Mouse (Mus musculus): ENCODE data around the gene Egfl6. TPM values are rescaled to one million over a fixed set of nuclear protein-coding genes. Genes with fewer than 3 reads are reported as not detected.

Gene Egfl6
- total and polyA plus RNA-seq, 3 experiments = 0.28 TPM; not detected in 2

- Histone ChIP-seq H3K9ac (ENCODE audit: control insufficient read depth, low read depth, low read length, poor library complexity, severe bottlenecking) (no peak overlapping the region), H3K79me2 (ENCODE audit: control insufficient read depth, insufficient read depth, low read length, poor library complexity) (no peaks in the 10 kb centered on the region), H3K27ac (ENCODE audit: control insufficient read depth, low read depth, low read length) (no peak overlapping the region), H3K27me3 (ENCODE audit: control insufficient read depth in 1 of 2, insufficient read depth in 2 of 2, low read length in 2 of 2) (no peaks in the 10 kb centered on the region), H3K36me3 (ENCODE audit: control insufficient read depth in 1 of 2, insufficient read depth in 2 of 2, low read length in 2 of 2) (peaks cover 2 to 3% of the 10 kb centered on the region in 2 experiments; a peak in 3 of 4 replicates), H3K9me3 (replicated peaks; ENCODE audit: insufficient read depth, low read length) (no peaks in the 10 kb centered on the region), H3K4me1 (ENCODE audit: control insufficient read depth in 1 of 2, insufficient read depth in 2 of 2, low read length in 2 of 2) (no peaks in the 10 kb centered on the region), H3K4me3 (ENCODE audit: control insufficient read depth in 1 of 2, insufficient read depth in 1 of 2, low read depth in 2 of 2, low read length in 2 of 2) (no peak overlapping the region)
- no peak for TF ChIP-seq POLR2AphosphoS2 (IDR thresholded peaks at IDR 0.05; ENCODE audit: low read length)
- no peak for TF ChIP-seq RCOR1 (IDR thresholded peaks at IDR 0.05; ENCODE audit: low read depth, low read length)
- no peak for TF ChIP-seq ZC3H11A (IDR thresholded peaks at IDR 0.05; ENCODE audit: low read depth, low read length)
- no peak for TF ChIP-seq GABPA (IDR thresholded peaks at IDR 0.05; ENCODE audit: low read depth, low read length)
- no peak for TF ChIP-seq NELFE (IDR thresholded peaks at IDR 0.05; ENCODE audit: low read depth, low read length)
- TF ChIP-seq TCF12 (IDR thresholded peaks at IDR 0.05; ENCODE audit: low read depth, low read length) = no peak
- TF ChIP-seq MAZ (IDR thresholded peaks at IDR 0.05; ENCODE audit: low read depth, low read length) = no peak
- no peak for TF ChIP-seq NRF1 (IDR thresholded peaks at IDR 0.05; ENCODE audit: insufficient read depth, low read depth, low read length, poor library complexity, severe bottlenecking)
- no peak for TF ChIP-seq ELF1 (IDR thresholded peaks at IDR 0.05; ENCODE audit: low read depth, low read length)
- no peak for TF ChIP-seq HCFC1 (IDR thresholded peaks at IDR 0.05; ENCODE audit: low read depth, low read length)
- DNase-seq (ENCODE audit: low read depth, low spot score) = peak; percentile 39
Measured at GRCm38 (mm10) chrX:166497771-166498170, 87.7 kb downstream of the Egfl6 start.

- Histone ChIP-seq H3K27ac (ENCODE audit: control insufficient read depth, low read depth, low read length) (no peak overlapping the region), H3K79me2 (ENCODE audit: control insufficient read depth, insufficient read depth, low read length, poor library complexity) (no peaks in the 10 kb centered on the region), H3K27me3 (ENCODE audit: control insufficient read depth in 1 of 2, insufficient read depth in 2 of 2, low read length in 2 of 2) (no peaks in the 10 kb centered on the region), H3K9me3 (replicated peaks; ENCODE audit: insufficient read depth, low read length) (no peaks in the 10 kb centered on the region), H3K9ac (ENCODE audit: control insufficient read depth, low read depth, low read length, poor library complexity, severe bottlenecking) (no peak overlapping the region), H3K36me3 (ENCODE audit: control insufficient read depth in 1 of 2, insufficient read depth in 2 of 2, low read length in 2 of 2) (peaks cover 0 to 3% of the 10 kb centered on the region in 2 experiments; a peak in 2 of 4 replicates), H3K4me1 (ENCODE audit: control insufficient read depth in 1 of 2, insufficient read depth in 2 of 2, low read length in 2 of 2) (no peaks in the 10 kb centered on the region), H3K4me3 (ENCODE audit: control insufficient read depth in 1 of 2, insufficient read depth in 1 of 2, low read depth in 2 of 2, low read length in 2 of 2) (no peak overlapping the region)
- no peak for DNase-seq (ENCODE audit: low read depth, low spot score)
- TF ChIP-seq POLR2A (IDR thresholded peaks at IDR 0.05; ENCODE audit: control insufficient read depth in 1 of 2, insufficient read depth in 1 of 2, low read depth in 1 of 2, low read length in 2 of 2, poor library complexity in 1 of 2) = no peak
- TF ChIP-seq TBP (IDR thresholded peaks at IDR 0.05; ENCODE audit: low read depth, low read length) = peak; percentile 81
Measured at GRCm38 (mm10) chrX:166495052-166495451, 90.5 kb downstream of the Egfl6 start.

GRCm38 (mm10) chrX:166479365-166479983, 106.0 kb downstream of the Egfl6 start, which contains the start of gene Rab9:
Gene Rab9, minus strand, starts transcription at chrX:166479867.
- Histone ChIP-seq H3K79me2 (ENCODE audit: control insufficient read depth, insufficient read depth, low read length, poor library complexity) (peaks cover 35% of the 10 kb centered on the region), H3K27ac (ENCODE audit: control insufficient read depth, low read depth, low read length) (peak within 1 kb of the TSS; percentile 46), H3K27me3 (ENCODE audit: control insufficient read depth in 1 of 2, insufficient read depth in 2 of 2, low read length in 2 of 2) (no peaks in the 10 kb centered on the region), H3K9me3 (replicated peaks; ENCODE audit: insufficient read depth, low read length) (no peaks in the 10 kb centered on the region), H3K4me3 (ENCODE audit: control insufficient read depth in 1 of 2, insufficient read depth in 1 of 2, low read depth in 2 of 2, low read length in 2 of 2) (peak within 1 kb of the TSS; percentile 88 to 97), H3K36me3 (ENCODE audit: control insufficient read depth in 1 of 2, insufficient read depth in 2 of 2, low read length in 2 of 2) (peaks cover 3 to 15% of the 10 kb centered on the region in 2 experiments; a peak in 3 of 4 replicates), H3K9ac (ENCODE audit: control insufficient read depth, low read depth, low read length, poor library complexity, severe bottlenecking) (peak within 1 kb of the TSS; percentile 92), H3K4me1 (ENCODE audit: control insufficient read depth in 1 of 2, insufficient read depth in 2 of 2, low read length in 2 of 2) (peaks cover 3 to 6% of the 10 kb centered on the region in 2 experiments; a peak in 3 of 4 replicates)
- TF ChIP-seq NELFE (IDR thresholded peaks at IDR 0.05; ENCODE audit: low read depth, low read length) (peak; percentile 66), MXI1 (IDR thresholded peaks at IDR 0.05; ENCODE audit: low read depth, low read length) (no peak), TBP (IDR thresholded peaks at IDR 0.05; ENCODE audit: low read depth, low read length) (0 out of 2 replicates have a peak, but pooled peaks have one; percentile 25), POLR2A (IDR thresholded peaks at IDR 0.05; ENCODE audit: control insufficient read depth in 1 of 2, insufficient read depth in 1 of 2, low read depth in 1 of 2, low read length in 2 of 2, poor library complexity in 1 of 2) (peak; percentile 68 to 78), ZMIZ1 (IDR thresholded peaks at IDR 0.05; ENCODE audit: low read depth, low read length) (0 out of 2 replicates have a peak, but pooled peaks have one; percentile 52), MYC (IDR thresholded peaks at IDR 0.05; ENCODE audit: low read depth, low read length) (no peak)
- peak; percentile 98 for DNase-seq (ENCODE audit: low read depth, low spot score)
